Mouse (Mus musculus) gastrocnemius, postnatal 10 days (tissue): Measurements from ENCODE around the gene D10Wsu102e. TPM values are rescaled to one million over a fixed set of nuclear protein-coding genes. Genes with fewer than 3 reads are reported as not detected.

ENCODE experiments used
- DNase-seq: peaks from one replicate; pipeline ENCODE4 v3.0.0; 2021; ENCODE audit warnings: mixed read lengths
- long read RNA-seq, 2 experiments: library from polyadenylated mRNA; stranded (forward); transcript quantifications; one replicate each; pipeline ENCODE4 v2.0.0; 2021
- total RNA-seq, 2 experiments: library from RNA; stranded (reverse); gene quantifications; 2 replicates each; pipeline ENCODE4 v1.2.3; 2021

The D10Wsu102e gene
- total RNA-seq = under 1 TPM; 0.78 to 0.90 TPM
- long read RNA-seq, experiment 1, full-length matches to known transcripts = 8 of 8 reads
- long read RNA-seq, experiment 1, partial matches to known transcripts = 0 of 8 reads
- long read RNA-seq, experiment 1, other reads (novel, unspliced or antisense) = 0 of 8 reads
- long read RNA-seq, experiment 2, full-length matches to known transcripts = 3 of 4 reads
- long read RNA-seq, experiment 2, partial matches to known transcripts = 0 of 4 reads
- long read RNA-seq, experiment 2, other reads (novel, unspliced or antisense) = 1 of 4 reads

GRCm38 (mm10) chr10:83359956-83360355, at the start of gene D10Wsu102e:
Gene D10Wsu102e, plus strand, starts transcription at chr10:83360221.
- peak; percentile 94 for DNase-seq

GRCm38 (mm10) chr10:83310356-83310755, 49.7 kb upstream of the D10Wsu102e start:
- DNase-seq = no peak

- DNase-seq = no peak
Measured at GRCm38 (mm10) chr10:83313033-83313432, 47.0 kb upstream of the D10Wsu102e start.

- no peak for DNase-seq
Measured at GRCm38 (mm10) chr10:83320396-83320795, 39.6 kb upstream of the D10Wsu102e start.

GRCm38 (mm10) chr10:83320870-83321269, 39.2 kb upstream of the D10Wsu102e start:
- no peak for DNase-seq

GRCm38 (mm10) chr10:83321528-83321927, 38.5 kb upstream of the D10Wsu102e start:
- DNase-seq = no peak

GRCm38 (mm10) chr10:83322551-83323100, 37.4 kb upstream of the D10Wsu102e start:
- DNase-seq = no peak

- DNase-seq = no peak
Measured at GRCm38 (mm10) chr10:83324871-83325270, 35.1 kb upstream of the D10Wsu102e start.

GRCm38 (mm10) chr10:83325903-83326302, 34.1 kb upstream of the D10Wsu102e start:
- no peak for DNase-seq

- no peak for DNase-seq
Measured at GRCm38 (mm10) chr10:83326648-83327285, 33.3 kb upstream of the D10Wsu102e start.

GRCm38 (mm10) chr10:83328791-83329190, 31.2 kb upstream of the D10Wsu102e start:
- no peak for DNase-seq

- DNase-seq = no peak
Measured at GRCm38 (mm10) chr10:83330336-83330735, 29.7 kb upstream of the D10Wsu102e start.

- no peak for DNase-seq
Measured at GRCm38 (mm10) chr10:83331811-83332210, 28.2 kb upstream of the D10Wsu102e start.

- no peak for DNase-seq
Measured at GRCm38 (mm10) chr10:83332581-83332980, 27.4 kb upstream of the D10Wsu102e start.

- no peak for DNase-seq
Measured at GRCm38 (mm10) chr10:83336336-83336735, 23.7 kb upstream of the D10Wsu102e start.

GRCm38 (mm10) chr10:83337159-83337951, 22.7 kb upstream of the D10Wsu102e start, which contains the start of gene Slc41a2:
Gene Slc41a2, minus strand, starts transcription at chr10:83337882.
- peak; percentile 61 for DNase-seq

- no peak for DNase-seq
Measured at GRCm38 (mm10) chr10:83337971-83338598, 21.9 kb upstream of the D10Wsu102e start.

- DNase-seq = no peak
Measured at GRCm38 (mm10) chr10:83341226-83341625, 18.8 kb upstream of the D10Wsu102e start.

- no peak for DNase-seq
Measured at GRCm38 (mm10) chr10:83343171-83343570, 16.9 kb upstream of the D10Wsu102e start.

GRCm38 (mm10) chr10:83343828-83344685, 16.0 kb upstream of the D10Wsu102e start:
- DNase-seq = no peak

- DNase-seq = no peak
Measured at GRCm38 (mm10) chr10:83345693-83346358, 14.2 kb upstream of the D10Wsu102e start.
